Mouse (Mus musculus) limb, embryonic 10.5 days (tissue): ENCODE data around the gene S100pbp. TPM values are rescaled to one million over a fixed set of nuclear protein-coding genes. Genes with fewer than 3 reads are reported as not detected.

Source experiments
- DNase-seq: peaks from one replicate; pipeline ENCODE4 v3.0.0-alpha.2; 2017; ENCODE audit warnings: low spot score
- H3K27ac ChIP-seq: fragments of 300-500 bp; sonication (generic); 2 replicates; pipeline ENCODE4 v1.5.1; 2016; ENCODE audit warnings: mild to moderate bottlenecking
- H3K27me3 ChIP-seq: fragments of 300-500 bp; sonication (generic); 2 replicates; pipeline ENCODE4 v1.6.1; 2016; ENCODE audit warnings: low read depth, mild to moderate bottlenecking; ENCODE audit not compliant: poor library complexity, severe bottlenecking
- H3K36me3 ChIP-seq: fragments of 300-500 bp; sonication (generic); 2 replicates; pipeline ENCODE4 v1.6.1; 2016; ENCODE audit warnings: mild to moderate bottlenecking, moderate library complexity
- H3K4me1 ChIP-seq: fragments of 300-500 bp; sonication (generic); 2 replicates; pipeline ENCODE4 v1.6.1; 2016
- H3K4me3 ChIP-seq: fragments of 300-500 bp; sonication (generic); 2 replicates; pipeline ENCODE4 v1.5.1; 2016; ENCODE audit warnings: mild to moderate bottlenecking, moderate library complexity
- H3K9me3 ChIP-seq: fragments of 300-500 bp; sonication (generic); replicated peaks from 2 replicates; pipeline ENCODE4 v1.6.1; 2016; ENCODE audit warnings: mild to moderate bottlenecking
- WGBS: fragments of 180-500 bp; shearing (Covaris S2); methylation state at CpG from one replicate; pipeline ENCODE4 v1.1.7; 2016; 5-methylcytosine and 5-hydroxymethylcytosine counted together
- polyA plus RNA-seq: library from polyadenylated mRNA; unstranded; fragments of >200 nt; fragmentation: Nextera tagmentation; extraction: Ambion mirVana; gene quantifications from 2 replicates; pipeline ENCODE4 v1.2.1, GENCODE M21; 2016

S100pbp gene
- polyA plus RNA-seq, 1 experiment from 2014 or later, result 34.5 TPM

DNA sequence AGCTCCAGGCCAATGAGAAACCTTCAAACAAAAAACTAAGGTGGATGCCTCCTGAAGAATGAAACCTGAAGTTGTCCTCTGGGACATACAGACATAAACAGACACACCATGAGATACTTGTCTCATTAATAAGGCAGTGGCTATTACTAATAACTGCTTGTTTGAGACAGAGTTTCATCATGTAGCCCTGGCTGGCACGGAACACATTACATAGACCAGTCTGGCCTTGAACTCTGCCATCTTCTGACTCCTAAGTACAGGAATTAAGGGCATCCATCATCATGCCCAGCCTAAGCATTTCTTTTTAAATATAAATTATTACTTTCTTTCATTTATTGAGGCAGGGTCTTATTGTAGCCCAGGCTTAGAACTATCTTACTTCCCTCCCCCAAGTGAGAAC, 28.5 kb downstream of the S100pbp start:
- 100% methylated on average over 1 of the region's 1 CpGs for WGBS
- no peak overlapping the region for H3K27ac ChIP-seq
- H3K9me3 ChIP-seq, result no peaks in the 10 kb centered on the region
- no peak for DNase-seq
- peaks cover 90% of the 10 kb centered on the region for H3K36me3 ChIP-seq
- H3K4me1 ChIP-seq, result no peaks in the 10 kb centered on the region
- no peak overlapping the region for H3K4me3 ChIP-seq
- no peaks in the 10 kb centered on the region for H3K27me3 ChIP-seq

DNA sequence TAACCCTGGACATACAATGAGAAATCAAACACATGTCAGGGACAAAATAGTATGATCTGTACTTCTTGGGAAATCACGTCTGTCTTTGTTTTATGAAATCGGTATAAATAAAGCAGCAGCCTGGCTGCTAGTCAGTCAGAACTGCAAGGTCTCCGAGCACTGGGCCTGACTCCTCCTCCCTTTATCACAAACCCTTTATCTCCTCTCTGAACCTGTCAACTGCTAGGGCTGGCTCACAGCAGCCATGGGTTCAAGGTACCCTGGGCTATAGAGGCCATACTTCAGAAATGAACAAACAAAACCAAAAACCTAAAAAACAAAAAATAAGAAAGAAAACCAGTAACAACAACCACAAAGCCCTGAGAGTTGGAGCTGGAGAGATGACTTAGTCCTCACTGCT, 31.0 kb downstream of the S100pbp start:
- Histone ChIP-seq H3K27ac (no peak overlapping the region), H3K27me3 (no peaks in the 10 kb centered on the region), H3K4me1 (no peaks in the 10 kb centered on the region), H3K36me3 (peaks cover 88% of the 10 kb centered on the region), H3K9me3 (no peaks in the 10 kb centered on the region), H3K4me3 (no peak overlapping the region)
- no peak for DNase-seq
- WGBS, result 78% methylated on average over 3 of the region's 3 CpGs

GRCm38 (mm10) chr4:129157541-129157940, 32.0 kb downstream of the S100pbp start:
- Histone ChIP-seq H3K27me3 (no peaks in the 10 kb centered on the region), H3K9me3 (no peaks in the 10 kb centered on the region), H3K27ac (no peak overlapping the region), H3K4me3 (no peak overlapping the region), H3K4me1 (no peaks in the 10 kb centered on the region), H3K36me3 (peaks cover 89% of the 10 kb centered on the region)
- DNase-seq, result peak; percentile 9
- 94% methylated on average over 5 of the region's 5 CpGs for WGBS

GRCm38 (mm10) chr4:129151276-129151811, 38.2 kb downstream of the S100pbp start:
- Histone ChIP-seq H3K27ac (no peak overlapping the region), H3K4me1 (no peaks in the 10 kb centered on the region), H3K9me3 (no peaks in the 10 kb centered on the region), H3K4me3 (no peak overlapping the region), H3K36me3 (peaks cover 91% of the 10 kb centered on the region), H3K27me3 (no peaks in the 10 kb centered on the region)
- WGBS, result 88% methylated on average over 4 of the region's 4 CpGs
- no peak for DNase-seq

DNA sequence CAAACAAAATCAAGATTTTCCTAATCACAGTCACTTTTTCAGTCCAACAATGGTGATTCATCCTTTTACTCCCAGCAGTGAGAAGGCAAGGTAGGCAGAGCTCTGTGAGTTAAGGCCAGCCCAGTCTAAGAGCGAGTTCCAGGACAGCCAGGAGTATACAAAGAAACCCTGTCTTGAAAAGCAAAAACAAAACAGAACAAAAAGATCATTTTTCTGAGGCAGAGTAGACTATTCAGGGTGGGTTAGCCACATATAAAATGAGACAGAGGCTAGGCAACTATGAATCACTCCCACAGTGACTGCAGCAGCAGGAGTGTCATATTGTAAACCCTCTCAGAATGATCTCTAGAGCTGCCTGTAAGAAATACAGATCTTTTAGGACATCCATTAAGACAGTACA, 40.2 kb downstream of the S100pbp start:
- WGBS, result 92% methylated on average over 1 of the region's 1 CpGs
- no peaks in the 10 kb centered on the region for H3K4me1 ChIP-seq
- DNase-seq, result no peak
- H3K27me3 ChIP-seq, result no peaks in the 10 kb centered on the region
- H3K27ac ChIP-seq, result no peak overlapping the region
- H3K36me3 ChIP-seq, result peaks cover 77% of the 10 kb centered on the region
- H3K4me3 ChIP-seq, result no peak overlapping the region
- no peaks in the 10 kb centered on the region for H3K9me3 ChIP-seq

DNA sequence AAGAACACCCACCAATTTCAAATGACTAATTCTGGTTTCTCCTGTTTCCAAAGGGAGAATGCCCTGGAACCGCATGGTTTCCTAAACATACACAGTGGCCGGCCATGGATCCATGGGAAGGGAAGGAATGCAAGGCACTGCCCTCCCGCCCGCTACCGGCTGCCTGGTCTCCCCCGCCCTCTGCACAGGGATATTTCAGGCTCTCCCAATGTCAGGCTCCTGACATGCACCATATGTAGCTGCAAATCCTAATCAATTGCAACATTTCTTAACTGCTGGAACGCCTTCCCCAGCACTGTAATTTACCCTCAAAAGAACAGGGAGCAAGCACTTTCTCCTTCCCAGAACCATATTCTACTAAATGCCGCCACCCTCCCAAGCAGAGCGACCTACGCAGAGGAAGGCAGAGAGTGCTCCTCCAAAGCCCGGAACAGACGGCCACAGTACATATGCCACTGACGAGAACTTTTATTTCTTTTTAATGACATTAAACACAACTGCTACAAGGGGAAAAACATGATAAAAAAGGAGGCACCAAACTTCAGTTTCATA, 41.9 kb downstream of the S100pbp start:
- Histone ChIP-seq H3K27me3 (no peaks in the 10 kb centered on the region), H3K27ac (no peak overlapping the region), H3K36me3 (peaks cover 66% of the 10 kb centered on the region), H3K9me3 (no peaks in the 10 kb centered on the region), H3K4me1 (no peaks in the 10 kb centered on the region), H3K4me3 (no peak overlapping the region)
- no peak for DNase-seq
- 88% methylated on average over 13 of the region's 13 CpGs for WGBS

GRCm38 (mm10) chr4:129146392-129146791, 43.1 kb downstream of the S100pbp start:
- peaks cover 54% of the 10 kb centered on the region for H3K36me3 ChIP-seq
- H3K4me3 ChIP-seq, result no peak overlapping the region
- 87% methylated on average over 2 of the region's 2 CpGs for WGBS
- DNase-seq, result no peak
- no peaks in the 10 kb centered on the region for H3K27me3 ChIP-seq
- H3K4me1 ChIP-seq, result 0 out of 2 replicates have a peak, but pooled peaks cover 3% of the 10 kb centered on the region
- H3K27ac ChIP-seq, result no peak overlapping the region
- no peaks in the 10 kb centered on the region for H3K9me3 ChIP-seq

GRCm38 (mm10) chr4:129145943-129146342, 43.6 kb downstream of the S100pbp start:
- peaks cover 49% of the 10 kb centered on the region for H3K36me3 ChIP-seq
- no peak overlapping the region for H3K4me3 ChIP-seq
- DNase-seq, result no peak
- no peak overlapping the region for H3K27ac ChIP-seq
- H3K27me3 ChIP-seq, result no peaks in the 10 kb centered on the region
- WGBS, result 74% methylated on average over 4 of the region's 4 CpGs
- no peaks in the 10 kb centered on the region for H3K9me3 ChIP-seq
- 0 out of 2 replicates have a peak, but pooled peaks cover 3% of the 10 kb centered on the region for H3K4me1 ChIP-seq

- Histone ChIP-seq H3K27ac (no peak overlapping the region), H3K4me3 (no peak overlapping the region), H3K4me1 (0 out of 2 replicates have a peak, but pooled peaks cover 3% of the 10 kb centered on the region), H3K9me3 (no peaks in the 10 kb centered on the region), H3K27me3 (no peaks in the 10 kb centered on the region), H3K36me3 (peaks cover 44% of the 10 kb centered on the region)
- DNase-seq, result no peak
- WGBS, result 73% methylated on average over 4 of the region's 4 CpGs
These were observed 44.1 kb downstream of the S100pbp start for GRCm38 (mm10) chr4:129145411-129145810.

- no peak overlapping the region for H3K4me3 ChIP-seq
- no peak overlapping the region for H3K27ac ChIP-seq
- 57% methylated on average over 16 of the region's 16 CpGs for WGBS
- no peaks in the 10 kb centered on the region for H3K9me3 ChIP-seq
- H3K27me3 ChIP-seq, result peaks cover 4% of the 10 kb centered on the region; the same call in 1 of the 2 replicates
- DNase-seq, result no peak
- H3K4me1 ChIP-seq, result 0 out of 2 replicates have a peak, but pooled peaks cover 3% of the 10 kb centered on the region
- H3K36me3 ChIP-seq, result peaks cover 37% of the 10 kb centered on the region
These were observed 44.8 kb downstream of the S100pbp start for GRCm38 (mm10) chr4:129144401-129145367.

GRCm38 (mm10) chr4:129143509-129143908, 46.0 kb downstream of the S100pbp start:
- no peaks in the 10 kb centered on the region for H3K9me3 ChIP-seq
- H3K36me3 ChIP-seq, result peaks cover 25% of the 10 kb centered on the region
- H3K27me3 ChIP-seq, result peaks cover 14% of the 10 kb centered on the region
- no peak for DNase-seq
- WGBS, result 88% methylated on average over 5 of the region's 5 CpGs
- H3K27ac ChIP-seq, result no peak overlapping the region
- H3K4me3 ChIP-seq, result no peak overlapping the region
- H3K4me1 ChIP-seq, result 0 out of 2 replicates have a peak, but pooled peaks cover 3% of the 10 kb centered on the region

DNA sequence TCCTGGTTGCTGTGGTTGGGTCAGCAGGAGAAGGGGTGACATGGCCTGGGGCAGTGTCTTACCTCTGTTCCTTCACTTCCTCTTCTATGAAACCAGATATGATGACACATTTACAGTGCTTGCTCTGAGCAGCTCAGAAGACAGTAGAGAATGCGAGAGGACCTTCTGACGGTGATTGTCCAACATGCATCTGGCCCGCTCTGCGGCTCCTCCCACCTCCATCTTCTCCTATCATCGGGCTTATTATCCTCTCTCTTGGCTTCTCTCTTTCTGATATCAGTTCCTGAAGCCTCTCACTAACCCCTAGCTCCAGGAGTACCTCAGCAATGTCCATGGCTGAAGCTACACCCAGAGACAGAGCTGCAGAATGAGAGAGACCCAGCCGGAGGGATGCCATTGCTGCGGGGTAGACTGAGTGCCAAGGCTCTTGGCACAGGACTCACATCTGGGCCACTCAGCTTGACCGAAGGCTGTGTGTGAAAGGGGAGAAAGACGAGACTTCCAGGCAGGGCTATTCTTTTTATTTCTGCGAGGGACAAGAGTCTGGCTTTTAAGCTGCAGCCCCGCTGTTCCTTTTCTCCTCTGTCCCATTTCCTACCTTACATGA, 47.0 kb downstream of the S100pbp start:
- no peak overlapping the region for H3K27ac ChIP-seq
- H3K4me1 ChIP-seq, result peaks cover 3% of the 10 kb centered on the region; the same call in 1 of the 2 replicates
- H3K27me3 ChIP-seq, result peaks cover 23% of the 10 kb centered on the region
- DNase-seq, result no peak
- H3K4me3 ChIP-seq, result no peak overlapping the region
- 90% methylated on average over 11 of the region's 11 CpGs for WGBS
- H3K36me3 ChIP-seq, result peaks cover 16% of the 10 kb centered on the region
- no peaks in the 10 kb centered on the region for H3K9me3 ChIP-seq
